Mouse (Mus musculus) G1E-ER4 (cell line): ENCODE results near the gene Hamp. TPM values are rescaled to one million over a fixed set of nuclear protein-coding genes. Genes with fewer than 3 reads are reported as not detected.

Experiments used
- GATA1 ChIP-seq: IDR thresholded peaks from one replicate; pipeline ENCODE4 v1.8.0; 2012; ENCODE audit warnings: low read length, inconsistent platforms
- polyA plus RNA-seq: library from polyadenylated mRNA; stranded (reverse); fragments of >175 nt; gene quantifications from 2 replicates; pipeline ENCODE4 v1.2.3, GENCODE M21; 2012

Gene Hamp
- polyA plus RNA-seq, 1 experiment: not detected

GRCm38 (mm10) chr7:30917219-30917618 lies 26.6 kb downstream of the Hamp start:
- no peak for TF ChIP-seq GATA1

GRCm38 (mm10) chr7:30916713-30917112 lies 27.1 kb downstream of the Hamp start:
- TF ChIP-seq GATA1: no peak

- no peak for TF ChIP-seq GATA1
Observed at GRCm38 (mm10) chr7:30914732-30915131, 29.1 kb downstream of the Hamp start, which contains the start of gene Mag. Gene Mag (minus strand): TSS chr7:30914873.

GRCm38 (mm10) chr7:30909773-30910172 lies 34.1 kb downstream of the Hamp start:
- no peak for TF ChIP-seq GATA1

- no peak for TF ChIP-seq GATA1
Observed at GRCm38 (mm10) chr7:30908992-30909431, 34.8 kb downstream of the Hamp start.

GRCm38 (mm10) chr7:30908277-30908991 lies 35.4 kb downstream of the Hamp start:
- TF ChIP-seq GATA1: no peak

- no peak for TF ChIP-seq GATA1
Observed at GRCm38 (mm10) chr7:30904042-30904441, 39.8 kb downstream of the Hamp start.

- TF ChIP-seq GATA1: no peak
Observed at GRCm38 (mm10) chr7:30895217-30895616, 48.6 kb downstream of the Hamp start.

GRCm38 (mm10) chr7:30892515-30892914 lies 51.3 kb downstream of the Hamp start:
- no peak for TF ChIP-seq GATA1

Other genes starting within 250 kb of the Hamp start
- not detected in 2 replicates for gene 2200002J24Rik, start 245.1 kb downstream of the Hamp start, polyA plus RNA-seq
- not detected in 2 replicates for gene Atp4a, start 231.8 kb downstream of the Hamp start, polyA plus RNA-seq
- gene Tmem147, start 214.5 kb downstream of the Hamp start, polyA plus RNA-seq: 197 and 201 TPM in 2 replicates
- not detected in 2 replicates for gene Gapdhs, start 200.4 kb downstream of the Hamp start, polyA plus RNA-seq
- gene Sbsn, start 192.6 kb downstream of the Hamp start, polyA plus RNA-seq: 5.3 and 6.4 TPM in 2 replicates
- 0.17 TPM in 1 of 2 replicates, not detected in the other for gene Dmkn, start 180.3 kb downstream of the Hamp start, polyA plus RNA-seq
- not detected in 2 replicates for gene Krtdap, start 156.1 kb downstream of the Hamp start, polyA plus RNA-seq
- gene Ffar2, start 120.3 kb downstream of the Hamp start, polyA plus RNA-seq: not detected in 2 replicates
- gene Ffar3, start 87.9 kb downstream of the Hamp start, polyA plus RNA-seq: not detected in 2 replicates
- not detected in 2 replicates for gene Ffar1, start 82.5 kb downstream of the Hamp start, polyA plus RNA-seq
- not detected in 2 replicates for gene Cd22, start 63.7 kb downstream of the Hamp start, polyA plus RNA-seq
- gene Mag, start 29.2 kb downstream of the Hamp start, polyA plus RNA-seq: not detected in 2 replicates
- not detected in 2 replicates for gene Hamp2, start 19.4 kb downstream of the Hamp start, polyA plus RNA-seq
- 162 and 181 TPM in 2 replicates for gene Usf2, start 12.8 kb upstream of the Hamp start, polyA plus RNA-seq
- not detected in 2 replicates for gene Lsr, start 29.4 kb upstream of the Hamp start, polyA plus RNA-seq
- not detected in 2 replicates for gene Fam187b, start 29.8 kb upstream of the Hamp start, polyA plus RNA-seq
- gene Fxyd5, start 98.4 kb upstream of the Hamp start, polyA plus RNA-seq: 0.09 and 0.35 TPM in 2 replicates
- not detected in 2 replicates for gene Fxyd7, start 107.4 kb upstream of the Hamp start, polyA plus RNA-seq
- gene Fxyd1, start 113.2 kb upstream of the Hamp start, polyA plus RNA-seq: not detected in 2 replicates
- not detected in 2 replicates for gene Lgi4, start 115.3 kb upstream of the Hamp start, polyA plus RNA-seq
- gene Fxyd3, start 132.7 kb upstream of the Hamp start, polyA plus RNA-seq: not detected in 2 replicates
- gene Hpn, start 171.3 kb upstream of the Hamp start, polyA plus RNA-seq: 0.16 and 0.21 TPM in 2 replicates
- 0.11 and 0.17 TPM in 2 replicates for gene Scn1b, start 183.0 kb upstream of the Hamp start, polyA plus RNA-seq
- gene Gramd1a, start 211.9 kb upstream of the Hamp start, polyA plus RNA-seq: 89.7 and 102 TPM in 2 replicates